Mouse (Mus musculus): ENCODE measurements at regions not wholly inside any gene's neighbourhood (a gene's known extent, or its start where the extent isn't known, plus 50 kb on each side); places are given as distances from the start of the nearest gene placed in this dataset.

GRCm38 (mm10) chr13:112031061-112031460 is 222.3 kb upstream of the Map3k1 start:
- 66% methylated on average over 11 of the region's 11 CpGs for WGBS
- Histone ChIP-seq H3K27me3 (ENCODE audit: control insufficient read depth, insufficient read depth, low read length) (no peaks in the 10 kb centered on the region), H3K4me1 (ENCODE audit: control insufficient read depth, insufficient read depth, insufficient read length, low read length) (no peaks in the 10 kb centered on the region), H3K36me3 (ENCODE audit: control insufficient read depth, insufficient read depth, low read length) (no peaks in the 10 kb centered on the region), H3K4me3 (ENCODE audit: low read depth, low read length) (no peak overlapping the region), H3K27ac (ENCODE audit: insufficient read depth, low read depth, low read length) (no peak overlapping the region)
- TF ChIP-seq POLR2A (IDR thresholded peaks at IDR 0.05; ENCODE audit: low read depth, low read length) (no peak), CTCF (IDR thresholded peaks at IDR 0.05; ENCODE audit: extremely low read depth, insufficient read length, insufficient replicate concordance, low read depth, low read length) (no peak)

GRCm38 (mm10) chr13:112031631-112032320 is 223.0 kb upstream of the Map3k1 start:
- no peaks in the 10 kb centered on the region for H3K27me3 ChIP-seq (ENCODE audit: control insufficient read depth, insufficient read depth, low read length)
- H3K4me1 ChIP-seq (ENCODE audit: control insufficient read depth, insufficient read depth, insufficient read length, low read length): no peaks in the 10 kb centered on the region
- no peak overlapping the region for H3K4me3 ChIP-seq (ENCODE audit: low read depth, low read length)
- TF ChIP-seq POLR2A (IDR thresholded peaks at IDR 0.05; ENCODE audit: low read depth, low read length): no peak
- no peak overlapping the region for H3K27ac ChIP-seq (ENCODE audit: insufficient read depth, low read depth, low read length)
- WGBS: 83% methylated on average over 24 of the region's 24 CpGs
- no peaks in the 10 kb centered on the region for H3K36me3 ChIP-seq (ENCODE audit: control insufficient read depth, insufficient read depth, low read length)

- no peaks in the 10 kb centered on the region for H3K27me3 ChIP-seq (ENCODE audit: control insufficient read depth, insufficient read depth, low read length)
- TF ChIP-seq CTCF (IDR thresholded peaks at IDR 0.05; ENCODE audit: extremely low read depth, insufficient read length, insufficient replicate concordance, low read depth, low read length) (no peak), POLR2A (IDR thresholded peaks at IDR 0.05; ENCODE audit: low read depth, low read length) (no peak)
- H3K4me3 ChIP-seq (ENCODE audit: low read depth, low read length): no peak overlapping the region
- no peaks in the 10 kb centered on the region for H3K4me1 ChIP-seq (ENCODE audit: control insufficient read depth, insufficient read depth, insufficient read length, low read length)
- no peak overlapping the region for H3K27ac ChIP-seq (ENCODE audit: insufficient read depth, low read depth, low read length)
- WGBS: 69% methylated on average over 8 of the region's 8 CpGs
- H3K36me3 ChIP-seq (ENCODE audit: control insufficient read depth, insufficient read depth, low read length): no peaks in the 10 kb centered on the region
Observed at GRCm38 (mm10) chr13:112037731-112038380, 229.1 kb upstream of the Map3k1 start.

GRCm38 (mm10) chr13:112038556-112039304 is 229.9 kb upstream of the Map3k1 start:
- Histone ChIP-seq H3K36me3 (ENCODE audit: control insufficient read depth, insufficient read depth, low read length) (no peaks in the 10 kb centered on the region), H3K27ac (ENCODE audit: insufficient read depth, low read depth, low read length) (no peak overlapping the region), H3K4me3 (ENCODE audit: low read depth, low read length) (no peak overlapping the region), H3K27me3 (ENCODE audit: control insufficient read depth, insufficient read depth, low read length) (no peaks in the 10 kb centered on the region), H3K4me1 (ENCODE audit: control insufficient read depth, insufficient read depth, insufficient read length, low read length) (peaks cover 5% of the 10 kb centered on the region; the same call in 1 of the 2 replicates)
- WGBS: 79% methylated on average over 9 of the region's 9 CpGs
- TF ChIP-seq CTCF (IDR thresholded peaks at IDR 0.05; ENCODE audit: extremely low read depth, insufficient read length, insufficient replicate concordance, low read depth, low read length): no peak
- no peak for TF ChIP-seq POLR2A (IDR thresholded peaks at IDR 0.05; ENCODE audit: low read depth, low read length)

GRCm38 (mm10) chr13:112039422-112040145 is 230.8 kb upstream of the Map3k1 start:
- Histone ChIP-seq H3K36me3 (ENCODE audit: control insufficient read depth, insufficient read depth, low read length) (no peaks in the 10 kb centered on the region), H3K27ac (ENCODE audit: insufficient read depth, low read depth, low read length) (no peak overlapping the region), H3K27me3 (ENCODE audit: control insufficient read depth, insufficient read depth, low read length) (no peaks in the 10 kb centered on the region), H3K4me3 (ENCODE audit: low read depth, low read length) (no peak overlapping the region), H3K4me1 (ENCODE audit: control insufficient read depth, insufficient read depth, insufficient read length, low read length) (peaks cover 8% of the 10 kb centered on the region; the same call in 1 of the 2 replicates)
- TF ChIP-seq CTCF (IDR thresholded peaks at IDR 0.05; ENCODE audit: extremely low read depth, insufficient read length, insufficient replicate concordance, low read depth, low read length): no peak
- 86% methylated on average over 7 of the region's 7 CpGs for WGBS

- peak overlapping the region; percentile 61 for H3K27ac ChIP-seq (ENCODE audit: insufficient read depth, low read depth, low read length)
- peaks cover 25% of the 10 kb centered on the region; the same call in 1 of the 2 replicates for H3K4me1 ChIP-seq (ENCODE audit: control insufficient read depth, insufficient read depth, insufficient read length, low read length)
- no peak overlapping the region for H3K4me3 ChIP-seq (ENCODE audit: low read depth, low read length)
- 83% methylated on average over 13 of the region's 13 CpGs for WGBS
- TF ChIP-seq CTCF (IDR thresholded peaks at IDR 0.05; ENCODE audit: extremely low read depth, insufficient read length, insufficient replicate concordance, low read depth, low read length) (no peak), POLR2A (IDR thresholded peaks at IDR 0.05; ENCODE audit: low read depth, low read length) (no peak)
- H3K27me3 ChIP-seq (ENCODE audit: control insufficient read depth, insufficient read depth, low read length): no peaks in the 10 kb centered on the region
- H3K36me3 ChIP-seq (ENCODE audit: control insufficient read depth, insufficient read depth, low read length): no peaks in the 10 kb centered on the region
Observed at GRCm38 (mm10) chr13:112043524-112044246, 234.9 kb upstream of the Map3k1 start.

Measured in small intestine, adult 2 months (tissue).